Mouse (Mus musculus): ENCODE measurements around the gene C1d. TPM values are rescaled to one million over a fixed set of nuclear protein-coding genes. Genes with fewer than 3 reads are reported as not detected.
"Not testable (repeated sequence)": the region's sequence is repeated elsewhere in the genome, so short reads cannot be mapped to it uniquely, and the experiment has no call there.

C1d gene
- polyA plus RNA-seq, 1 experiment = 7.4 TPM

DNA sequence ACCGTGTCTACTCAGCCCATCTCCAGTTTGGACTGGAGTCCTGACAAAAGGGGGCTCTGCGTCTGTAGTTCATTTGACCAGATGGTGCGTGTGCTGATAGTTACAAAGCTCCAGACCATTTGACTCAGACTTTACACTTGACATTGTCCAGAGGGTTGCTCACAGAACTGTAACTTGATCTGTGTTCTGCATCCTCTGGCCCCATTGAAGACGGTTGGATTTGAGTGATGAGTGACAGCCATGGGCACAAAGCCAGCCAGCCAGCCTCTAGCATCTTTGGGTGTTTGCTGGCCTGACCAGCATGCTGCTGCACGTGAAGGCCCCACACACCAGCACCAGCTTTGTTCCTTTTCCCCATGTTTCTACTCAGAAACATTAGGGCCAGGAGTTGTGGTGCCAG lies 24.6 kb upstream of the C1d start:
- WGBS = 93% methylated on average over 5 of the region's 5 CpGs

DNA sequence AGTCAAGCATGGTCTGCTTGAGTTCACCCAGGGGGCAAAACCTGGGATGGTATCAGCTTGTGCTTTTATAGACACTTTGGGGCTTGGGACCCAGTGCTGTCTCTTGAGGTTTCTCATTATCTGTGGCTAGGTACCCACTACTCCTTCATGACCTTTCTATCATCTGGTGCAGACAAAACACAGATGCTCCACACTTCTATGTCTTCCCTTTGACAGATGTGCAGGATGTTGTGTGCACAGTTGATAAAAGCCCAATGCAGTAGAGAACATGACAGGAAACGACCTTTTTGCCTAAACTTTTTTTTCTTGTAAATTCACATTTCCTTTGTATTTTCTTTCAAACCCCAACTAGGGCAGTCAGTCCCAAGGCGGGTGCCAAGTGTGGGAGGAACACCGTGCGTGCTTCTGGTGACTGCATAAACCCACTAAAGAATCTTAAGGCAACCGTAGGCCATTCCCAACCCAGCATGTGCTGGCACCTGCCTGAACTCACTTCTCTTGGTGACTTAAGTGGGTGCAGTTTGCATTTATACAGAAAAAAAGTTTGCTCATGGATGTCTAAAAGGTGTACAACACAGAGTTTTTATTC lies 20.8 kb upstream of the C1d start:
- Histone ChIP-seq H3K4me1 (ENCODE audit: control insufficient read depth, insufficient read depth, insufficient read length) (no peaks in the 10 kb centered on the region), H3K27me3 (ENCODE audit: control insufficient read depth, insufficient read depth, low read length) (no peaks in the 10 kb centered on the region), H3K4me3 (ENCODE audit: extremely low read depth, insufficient read depth, insufficient read length) (no peak overlapping the region), H3K27ac (ENCODE audit: insufficient read depth, low read length) (peak overlapping the region; percentile 23; the same call in 1 of the 2 replicates), H3K36me3 (ENCODE audit: control insufficient read depth, insufficient read depth, low read length) (peaks cover 9% of the 10 kb centered on the region)
- 33% methylated on average over 5 of the region's 5 CpGs for WGBS
- DNase-seq (ENCODE audit: low read depth in 1 of 2, low spot score in 2 of 2) = no peak
- no peak for TF ChIP-seq CTCF (IDR thresholded peaks at IDR 0.05; ENCODE audit: extremely low read depth, insufficient read depth, insufficient read length, insufficient replicate concordance)
- TF ChIP-seq POLR2A (IDR thresholded peaks at IDR 0.05; ENCODE audit: low read depth, low read length) = no peak

More for the DNA sequence above, 24.6 kb upstream of the C1d start:
- no peak overlapping the region for H3K27ac ChIP-seq (ENCODE audit: insufficient read depth, low read length)
- no peak for DNase-seq (ENCODE audit: low read depth in 1 of 2, low spot score in 2 of 2)
- H3K27me3 ChIP-seq (ENCODE audit: control insufficient read depth, insufficient read depth, low read length) = no peaks in the 10 kb centered on the region
- H3K4me3 ChIP-seq (ENCODE audit: extremely low read depth, insufficient read depth, insufficient read length) = no peak overlapping the region
- H3K4me1 ChIP-seq (ENCODE audit: control insufficient read depth, insufficient read depth, insufficient read length) = no peaks in the 10 kb centered on the region
- TF ChIP-seq CTCF (IDR thresholded peaks at IDR 0.05; ENCODE audit: extremely low read depth, insufficient read depth, insufficient read length, insufficient replicate concordance) (no peak), POLR2A (IDR thresholded peaks at IDR 0.05; ENCODE audit: low read depth, low read length) (no peak)
- H3K36me3 ChIP-seq (ENCODE audit: control insufficient read depth, insufficient read depth, low read length) = peaks cover 15% of the 10 kb centered on the region

DNA sequence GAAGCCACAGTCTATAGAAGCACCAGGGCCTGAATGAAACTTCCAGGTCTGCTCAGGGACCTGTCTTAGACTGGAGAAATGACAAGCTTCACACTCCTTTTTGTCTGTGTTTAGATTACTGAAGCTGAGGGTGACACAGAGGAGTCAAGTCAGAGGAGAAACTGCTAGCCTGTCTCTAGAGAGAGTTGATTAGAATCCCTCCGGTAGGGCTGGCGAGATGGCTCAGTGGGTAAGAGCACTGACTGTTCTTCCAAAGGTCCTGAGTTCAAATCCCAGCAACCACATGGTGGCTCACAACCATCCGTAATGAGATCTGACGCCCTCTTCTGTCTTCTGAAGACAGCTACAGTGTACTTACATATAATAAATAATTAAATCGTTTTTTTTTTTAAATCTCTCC lies 18.8 kb upstream of the C1d start:
- not testable (repeated sequence) for H3K27ac ChIP-seq (ENCODE audit: insufficient read depth, low read length); H3K36me3 ChIP-seq (ENCODE audit: control insufficient read depth, insufficient read depth, low read length); H3K4me3 ChIP-seq (ENCODE audit: extremely low read depth, insufficient read depth, insufficient read length); H3K4me1 ChIP-seq (ENCODE audit: control insufficient read depth, insufficient read depth, insufficient read length); DNase-seq (ENCODE audit: low read depth in 1 of 2, low spot score in 2 of 2); H3K27me3 ChIP-seq (ENCODE audit: control insufficient read depth, insufficient read depth, low read length)
- 92% methylated on average over 5 of the region's 5 CpGs for WGBS

DNA sequence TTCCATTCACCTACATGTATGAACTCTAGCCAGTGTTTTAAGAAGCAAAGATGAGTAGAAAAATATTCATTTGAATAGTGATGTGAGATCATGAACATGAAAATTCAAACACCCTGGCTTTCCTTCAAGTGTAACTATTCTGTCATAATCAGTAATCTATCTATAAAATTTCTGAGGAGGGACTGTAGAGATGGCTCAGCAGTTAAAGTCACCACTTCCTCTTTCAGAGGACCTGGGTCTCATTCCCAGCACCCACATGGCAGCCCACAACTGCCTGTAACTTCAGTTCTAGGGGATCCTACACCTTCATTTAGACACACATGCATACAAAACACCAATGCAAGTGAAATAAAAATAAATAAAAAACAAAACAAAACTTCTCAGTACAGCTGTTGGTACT lies 8.7 kb upstream of the C1d start:
- DNase-seq (ENCODE audit: low read depth in 1 of 2, low spot score in 2 of 2) = no peak
- TF ChIP-seq CTCF (IDR thresholded peaks at IDR 0.05; ENCODE audit: extremely low read depth, insufficient read depth, insufficient read length, insufficient replicate concordance) = no peak
- no peak for TF ChIP-seq POLR2A (IDR thresholded peaks at IDR 0.05; ENCODE audit: low read depth, low read length)

DNA sequence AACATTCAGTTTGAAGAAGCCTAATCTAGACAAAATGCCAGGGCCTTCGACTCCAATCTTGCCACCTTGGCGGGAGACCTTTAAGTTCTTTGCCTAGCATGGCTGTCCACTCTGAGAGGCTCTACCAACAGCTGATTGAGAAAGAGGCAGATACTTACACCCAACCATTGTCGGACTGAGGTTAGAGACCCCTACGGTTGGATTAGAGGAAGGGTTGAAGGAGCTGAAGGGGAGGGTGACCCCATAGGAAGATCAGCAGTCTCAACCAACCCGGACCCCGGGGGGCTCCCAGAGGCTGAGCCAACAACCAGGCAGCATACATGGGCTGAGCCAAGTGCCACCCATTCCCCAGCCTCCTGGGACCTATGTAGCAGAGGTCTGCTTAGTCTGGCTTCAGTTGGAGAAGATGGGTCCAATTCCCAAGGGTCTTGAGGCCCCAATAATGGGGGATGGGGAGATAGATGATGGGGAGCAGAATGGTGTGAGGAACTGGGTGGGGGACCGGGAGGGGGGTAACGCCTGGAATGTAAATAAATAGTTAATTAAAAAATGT lies 490 bp upstream of the C1d start:
- Histone ChIP-seq H3K27me3 (ENCODE audit: control insufficient read depth, insufficient read depth, low read length) (no peaks in the 10 kb centered on the region), H3K4me1 (ENCODE audit: control insufficient read depth, insufficient read depth, insufficient read length) (peaks cover 3% of the 10 kb centered on the region), H3K4me3 (ENCODE audit: extremely low read depth, insufficient read depth, insufficient read length) (no peak overlapping the region), H3K27ac (ENCODE audit: insufficient read depth, low read length) (no peak overlapping the region), H3K36me3 (ENCODE audit: control insufficient read depth, insufficient read depth, low read length) (no peaks in the 10 kb centered on the region)
- TF ChIP-seq CTCF (IDR thresholded peaks at IDR 0.05; ENCODE audit: extremely low read depth, insufficient read depth, insufficient read length, insufficient replicate concordance) = no peak
- TF ChIP-seq POLR2A (IDR thresholded peaks at IDR 0.05; ENCODE audit: low read depth, low read length) = no peak
- WGBS = 58% methylated on average over 8 of the region's 8 CpGs
- DNase-seq (ENCODE audit: low read depth in 1 of 2, low spot score in 2 of 2) = no peak

More for the DNA sequence above, 8.7 kb upstream of the C1d start:
- H3K36me3 ChIP-seq (ENCODE audit: control insufficient read depth, insufficient read depth, low read length) = no peaks in the 10 kb centered on the region
- no peak overlapping the region for H3K4me3 ChIP-seq (ENCODE audit: extremely low read depth, insufficient read depth, insufficient read length)
- H3K4me1 ChIP-seq (ENCODE audit: control insufficient read depth, insufficient read depth, insufficient read length) = no peaks in the 10 kb centered on the region
- no peak overlapping the region for H3K27ac ChIP-seq (ENCODE audit: insufficient read depth, low read length)
- H3K27me3 ChIP-seq (ENCODE audit: control insufficient read depth, insufficient read depth, low read length) = no peaks in the 10 kb centered on the region

DNA sequence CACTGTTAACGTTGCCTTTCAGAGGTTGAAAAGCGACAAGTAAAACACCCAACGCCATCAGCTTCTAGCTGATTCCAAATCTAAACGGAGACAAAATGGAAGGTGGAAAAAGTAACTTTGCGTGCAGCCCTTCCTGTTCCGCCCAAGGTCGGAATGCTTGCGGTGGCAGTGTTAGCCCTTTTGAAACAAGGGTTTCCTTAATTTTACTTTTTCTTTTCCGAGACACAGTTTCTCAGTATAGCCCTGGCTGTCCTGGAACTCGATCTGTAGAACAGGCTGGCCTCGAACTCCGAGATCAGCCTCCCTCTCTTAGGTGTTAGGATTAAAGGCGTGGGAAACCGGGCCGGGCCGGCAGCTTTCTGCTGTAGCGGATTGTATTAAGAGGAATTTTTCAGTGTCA lies 482 bp downstream of the C1d start:
- peaks cover 3% of the 10 kb centered on the region for H3K4me1 ChIP-seq (ENCODE audit: control insufficient read depth, insufficient read depth, insufficient read length)
- no peaks in the 10 kb centered on the region for H3K36me3 ChIP-seq (ENCODE audit: control insufficient read depth, insufficient read depth, low read length)
- H3K27ac ChIP-seq (ENCODE audit: insufficient read depth, low read length) = peak overlapping the region; percentile 86
- peak; percentile 15 to 32 for DNase-seq (ENCODE audit: low read depth in 1 of 2, low spot score in 2 of 2)
- H3K27me3 ChIP-seq (ENCODE audit: control insufficient read depth, insufficient read depth, low read length) = no peaks in the 10 kb centered on the region
- peak overlapping the region; percentile 93 for H3K4me3 ChIP-seq (ENCODE audit: extremely low read depth, insufficient read depth, insufficient read length)
- WGBS = 2% methylated on average over 17 of the region's 17 CpGs
- TF ChIP-seq CTCF (IDR thresholded peaks at IDR 0.05; ENCODE audit: extremely low read depth, insufficient read depth, insufficient read length, insufficient replicate concordance) (no peak), POLR2A (IDR thresholded peaks at IDR 0.05; ENCODE audit: low read depth, low read length) (no peak)

DNA sequence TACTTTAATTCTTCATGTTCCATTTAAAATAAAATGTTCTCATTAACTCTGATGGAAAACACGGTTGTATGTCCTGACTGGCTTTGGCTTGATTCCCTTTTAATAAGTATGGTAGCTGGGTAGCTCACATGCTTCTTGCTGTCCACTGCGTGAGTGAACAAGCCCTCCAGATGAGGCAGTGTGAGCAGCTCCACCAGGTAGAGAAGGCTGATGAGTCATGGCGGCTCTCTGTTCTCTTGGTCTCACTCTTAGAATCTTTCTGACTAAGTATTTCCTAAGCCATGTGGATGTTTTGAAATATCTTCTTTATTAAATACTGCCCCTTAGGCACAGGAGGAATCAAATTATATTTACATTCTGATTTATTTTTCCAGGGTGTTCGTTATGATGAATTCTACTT lies 9.8 kb downstream of the C1d start:
- Histone ChIP-seq H3K27me3 (ENCODE audit: control insufficient read depth, insufficient read depth, low read length) (no peaks in the 10 kb centered on the region), H3K4me3 (ENCODE audit: extremely low read depth, insufficient read depth, insufficient read length) (no peak overlapping the region), H3K4me1 (ENCODE audit: control insufficient read depth, insufficient read depth, insufficient read length) (no peaks in the 10 kb centered on the region), H3K36me3 (ENCODE audit: control insufficient read depth, insufficient read depth, low read length) (peaks cover 7% of the 10 kb centered on the region), H3K27ac (ENCODE audit: insufficient read depth, low read length) (no peak overlapping the region)
- no peak for TF ChIP-seq POLR2A (IDR thresholded peaks at IDR 0.05; ENCODE audit: low read depth, low read length)
- no peak for TF ChIP-seq CTCF (IDR thresholded peaks at IDR 0.05; ENCODE audit: extremely low read depth, insufficient read depth, insufficient read length, insufficient replicate concordance)
- no peak for DNase-seq (ENCODE audit: low read depth in 1 of 2, low spot score in 2 of 2)
- WGBS = 93% methylated on average over 4 of the region's 4 CpGs
